Mouse (Mus musculus): ENCODE data around the gene Btnl9. TPM values are rescaled to one million over a fixed set of nuclear protein-coding genes. Genes with fewer than 3 reads are reported as not detected.

Gene Btnl9
- polyA plus RNA-seq, 1 experiment from 2014 or later = not detected

DNA sequence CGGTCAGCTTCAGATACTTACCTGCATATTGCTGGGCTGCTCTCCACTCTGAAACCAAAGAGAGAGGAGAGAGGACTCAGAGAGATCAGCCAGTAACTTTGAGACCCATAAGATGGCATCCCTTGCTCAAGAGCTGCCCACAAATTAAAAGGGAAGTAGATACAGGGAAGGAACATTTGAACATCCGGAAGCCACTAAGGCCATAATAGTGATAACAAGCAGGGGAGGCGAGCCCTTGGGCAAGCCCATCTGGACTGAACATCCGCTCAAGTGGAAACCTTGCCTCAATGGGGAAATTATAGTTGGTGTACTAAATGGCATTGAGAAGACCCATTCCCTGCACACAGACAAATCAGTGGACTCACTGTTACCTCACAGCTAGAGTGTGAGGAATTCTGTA, 16.4 kb downstream of the Btnl9 start:
- Histone ChIP-seq H3K9ac (no peak overlapping the region), H3K27me3 (peaks cover 22% of the 10 kb centered on the region), H3K36me3 (replicated peaks) (no peaks in the 10 kb centered on the region), H3K4me2 (no peak overlapping the region), H3K9me3 (0 out of 2 replicates have a peak, but pooled peaks cover 8% of the 10 kb centered on the region), H3K4me1 (peaks cover 8% of the 10 kb centered on the region), H3K27ac (no peak overlapping the region), H3K4me3 (replicated peaks) (no peak overlapping the region)
- ATAC-seq (ENCODE audit: low FRiP score) = no peak
- 88% methylated on average over 4 of the region's 4 CpGs for WGBS

DNA sequence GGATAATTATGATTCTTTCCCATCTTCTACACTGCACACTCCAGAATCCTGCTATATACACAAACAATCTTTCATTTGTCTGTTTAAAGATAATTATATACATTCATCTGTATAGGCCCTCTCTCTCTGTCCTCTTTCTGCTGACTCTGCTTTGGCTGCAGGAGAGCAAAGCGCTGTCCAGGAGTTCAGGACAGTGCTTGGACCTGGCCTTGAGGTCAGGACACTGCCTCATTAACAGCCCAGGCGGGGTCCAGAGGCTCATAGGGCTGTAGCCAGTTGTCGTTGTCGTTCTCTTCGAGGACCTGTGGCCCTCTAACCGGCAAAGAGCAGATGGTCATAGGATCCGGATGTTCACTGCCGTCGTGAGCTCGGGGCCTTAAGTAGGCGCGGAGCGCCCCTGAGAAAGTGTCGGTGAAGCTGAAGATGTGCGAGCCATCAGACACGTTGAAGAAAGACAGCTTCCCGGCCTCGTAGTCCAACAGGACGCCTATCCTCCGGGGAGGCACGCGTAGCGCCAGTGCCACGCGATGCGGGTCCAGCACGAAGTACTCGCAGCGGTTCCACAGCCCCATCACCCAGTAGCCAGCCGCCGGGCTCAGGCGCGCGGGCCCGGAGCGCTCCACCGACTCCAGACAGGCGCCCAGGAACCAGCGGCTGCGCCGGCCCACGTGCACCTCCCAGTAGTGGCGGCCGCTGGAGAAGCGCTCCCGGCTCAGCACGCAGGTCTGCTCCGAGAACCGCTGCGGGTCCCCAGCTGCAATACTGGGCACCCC, 17.9 kb downstream of the Btnl9 start:
- H3K4me3 ChIP-seq (replicated peaks) = peak overlapping the region; percentile 37
- peaks cover 22% of the 10 kb centered on the region for H3K27me3 ChIP-seq
- H3K9me3 ChIP-seq = 0 out of 2 replicates have a peak, but pooled peaks cover 8% of the 10 kb centered on the region
- H3K4me2 ChIP-seq = peak overlapping the region; percentile 70
- peak; percentile 68; the same call in 1 of the 2 replicates for ATAC-seq (ENCODE audit: low FRiP score)
- H3K36me3 ChIP-seq (replicated peaks) = no peaks in the 10 kb centered on the region
- 0 out of 2 replicates have a peak overlapping the region, but pooled peaks have one; percentile 36 for H3K9ac ChIP-seq
- peaks cover 8% of the 10 kb centered on the region for H3K4me1 ChIP-seq
- WGBS = 7% methylated on average over 50 of the region's 50 CpGs
- no peak overlapping the region for H3K27ac ChIP-seq

DNA sequence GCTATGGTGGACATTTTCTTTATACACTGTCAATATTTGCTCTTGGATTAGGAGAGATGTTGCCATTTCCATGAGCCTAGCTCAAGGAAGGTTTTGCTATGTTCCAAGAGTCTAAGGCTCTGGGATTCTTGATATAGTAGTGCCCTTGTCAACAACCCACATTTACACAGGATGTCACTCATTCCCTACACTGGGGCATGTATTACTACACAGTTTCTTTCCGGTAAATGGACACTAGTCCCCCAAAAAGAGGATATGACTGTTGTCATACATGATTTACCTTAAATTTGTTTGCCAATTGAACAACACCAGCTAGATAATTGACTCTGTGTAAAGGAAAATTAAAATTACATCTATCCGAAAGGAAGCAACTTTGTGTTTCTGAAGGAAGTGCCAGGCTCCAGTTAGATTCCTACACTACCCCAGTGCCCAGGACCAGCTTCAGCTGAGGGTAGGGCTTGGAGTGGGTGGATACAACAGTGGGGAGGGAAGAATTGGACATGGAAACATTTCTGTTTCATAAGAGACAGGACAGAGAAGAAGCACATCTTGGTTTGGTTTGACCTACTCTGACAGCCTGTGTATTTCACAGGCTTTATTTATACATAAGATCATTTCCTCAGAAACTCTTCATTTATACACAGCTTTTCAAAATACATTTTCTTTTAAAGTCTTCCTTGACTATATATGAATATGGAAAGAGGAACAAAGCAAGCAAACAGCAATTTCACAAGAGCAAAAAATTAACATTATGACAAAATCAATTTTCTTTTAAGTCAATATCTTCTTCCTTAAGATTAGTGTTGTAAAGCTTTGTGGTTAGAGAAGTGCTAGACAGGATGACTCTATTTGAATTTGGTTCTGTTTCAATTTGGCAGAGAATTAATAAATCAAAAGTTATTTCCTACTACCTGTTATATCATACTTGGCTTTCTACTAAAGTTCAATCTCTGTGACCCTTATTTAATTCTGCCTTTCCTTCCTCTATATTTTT, 29.8 kb downstream of the Btnl9 start:
- H3K27ac ChIP-seq = no peak overlapping the region
- H3K4me3 ChIP-seq (replicated peaks) = no peak overlapping the region
- no peaks in the 10 kb centered on the region for H3K27me3 ChIP-seq
- H3K4me1 ChIP-seq = no peaks in the 10 kb centered on the region
- H3K9me3 ChIP-seq = no peaks in the 10 kb centered on the region
- H3K9ac ChIP-seq = no peak overlapping the region
- H3K36me3 ChIP-seq (replicated peaks) = no peaks in the 10 kb centered on the region
- no peak for ATAC-seq (ENCODE audit: low FRiP score)
- 92% methylated on average over 2 of the region's 2 CpGs for WGBS
- no peak overlapping the region for H3K4me2 ChIP-seq

DNA sequence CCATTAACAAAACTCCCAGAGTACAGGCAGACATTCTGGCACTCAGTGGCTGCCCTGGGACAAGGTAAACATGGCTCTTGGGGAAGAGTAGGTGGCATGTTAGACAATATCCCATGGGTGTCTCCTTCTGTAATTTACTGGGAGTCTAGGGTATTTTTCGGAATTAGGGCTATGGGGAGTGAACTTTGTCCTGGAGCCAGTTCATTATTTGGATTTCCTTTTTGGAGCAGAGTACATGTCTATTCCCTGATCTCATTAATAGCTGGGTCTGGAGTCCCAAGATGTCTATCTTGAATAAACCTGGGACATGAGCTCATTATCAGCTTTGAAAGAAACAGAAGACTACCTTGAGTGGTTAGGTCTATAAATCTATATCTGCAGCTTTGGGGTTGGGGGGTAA, 32.9 kb downstream of the Btnl9 start, which contains the start of gene Olfr1394:
Olfr1394 (plus strand) TSS at position 301 of the 400 bp plus-strand sequence.
- Histone ChIP-seq H3K27ac (no peak within 1 kb of the TSS), H3K4me3 (replicated peaks) (no peak within 1 kb of the TSS), H3K4me1 (no peaks in the 10 kb centered on the region), H3K4me2 (no peak within 1 kb of the TSS), H3K36me3 (replicated peaks) (no peaks in the 10 kb centered on the region), H3K9me3 (no peaks in the 10 kb centered on the region), H3K9ac (no peak within 1 kb of the TSS), H3K27me3 (no peaks in the 10 kb centered on the region)
- WGBS = 90% methylated on average over 1 of the region's 1 CpGs
- no peak for ATAC-seq (ENCODE audit: low FRiP score)

DNA sequence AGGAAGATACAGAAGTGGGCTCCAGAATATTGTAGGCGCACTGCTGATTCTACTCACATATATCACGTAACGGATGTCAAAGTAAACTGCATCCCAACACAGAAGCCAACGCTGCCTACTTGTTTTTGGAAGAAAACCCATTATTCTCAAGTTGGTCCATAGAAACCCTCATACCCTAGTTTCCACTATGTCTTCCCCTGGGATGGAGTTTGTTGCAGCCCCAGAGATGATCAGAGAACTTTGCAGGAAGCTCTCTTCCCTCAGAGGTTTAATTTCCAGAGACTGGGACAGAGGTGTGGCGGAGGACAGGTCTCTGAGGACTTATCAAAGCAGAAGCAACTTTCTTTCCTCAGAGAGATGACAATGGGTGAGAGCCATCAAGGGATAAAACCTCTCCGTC, 45.0 kb downstream of the Btnl9 start, which contains the start of gene Olfr1395:
Olfr1395 (plus strand) TSS at position 301 of the 400 bp plus-strand sequence.
- no peak within 1 kb of the TSS for H3K27ac ChIP-seq
- WGBS = 97% methylated on average over 6 of the region's 6 CpGs
- no peak within 1 kb of the TSS for H3K4me3 ChIP-seq (replicated peaks)
- no peak for ATAC-seq (ENCODE audit: low FRiP score)
- H3K9me3 ChIP-seq = no peaks in the 10 kb centered on the region
- H3K4me2 ChIP-seq = no peak within 1 kb of the TSS
- no peaks in the 10 kb centered on the region for H3K36me3 ChIP-seq (replicated peaks)
- no peaks in the 10 kb centered on the region for H3K4me1 ChIP-seq
- H3K27me3 ChIP-seq = no peaks in the 10 kb centered on the region
- no peak within 1 kb of the TSS for H3K9ac ChIP-seq

DNA sequence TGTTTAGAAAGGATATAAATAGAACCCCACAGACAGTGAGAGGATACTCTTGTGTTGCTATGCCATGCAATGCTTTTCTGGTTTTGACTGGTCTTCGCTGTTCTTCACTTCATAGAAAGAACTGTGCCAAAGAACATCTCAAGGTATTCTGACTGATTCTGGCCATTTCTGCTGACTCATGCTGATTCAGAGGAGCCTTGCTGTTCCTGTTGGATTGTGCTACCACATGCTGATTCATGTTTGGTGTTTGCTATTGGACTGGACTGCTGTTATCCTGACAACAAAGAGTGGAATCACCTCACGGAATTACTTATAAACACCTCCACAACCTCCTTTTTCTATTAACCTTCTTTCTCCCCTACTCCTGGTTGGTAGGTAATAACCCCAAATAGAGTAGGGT, 62.8 kb downstream of the Btnl9 start:
- Histone ChIP-seq H3K4me1 (no peaks in the 10 kb centered on the region), H3K4me3 (replicated peaks) (no peak overlapping the region), H3K36me3 (replicated peaks) (no peaks in the 10 kb centered on the region), H3K4me2 (no peak overlapping the region), H3K27ac (no peak overlapping the region), H3K9ac (no peak overlapping the region), H3K27me3 (no peaks in the 10 kb centered on the region), H3K9me3 (no peaks in the 10 kb centered on the region)
- 84% methylated on average over 2 of the region's 2 CpGs for WGBS
- no peak for ATAC-seq (ENCODE audit: low FRiP score)

DNA sequence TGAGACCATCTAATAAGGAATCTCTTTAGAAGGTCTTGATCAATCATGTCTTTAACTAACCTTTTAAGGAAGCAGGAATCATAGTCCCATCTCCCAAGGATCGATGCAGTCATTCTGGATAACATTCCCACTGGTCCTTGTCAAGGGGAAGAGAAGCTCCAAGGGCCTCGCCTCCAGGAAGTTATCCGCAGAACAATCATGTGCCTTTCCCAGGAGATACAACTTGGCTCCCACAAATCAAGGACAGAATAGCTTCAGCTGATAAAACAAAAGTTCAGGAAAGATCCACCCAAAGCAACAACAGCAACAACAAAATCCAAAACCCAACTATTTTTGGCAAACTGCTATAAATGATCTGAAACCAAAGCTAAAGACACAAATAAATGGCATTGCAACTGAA, 67.3 kb downstream of the Btnl9 start:
- ATAC-seq (ENCODE audit: low FRiP score) = no peak
- Histone ChIP-seq H3K4me3 (replicated peaks) (no peak overlapping the region), H3K4me1 (no peaks in the 10 kb centered on the region), H3K4me2 (no peak overlapping the region), H3K27ac (no peak overlapping the region), H3K27me3 (no peaks in the 10 kb centered on the region), H3K9me3 (no peaks in the 10 kb centered on the region), H3K36me3 (replicated peaks) (no peaks in the 10 kb centered on the region), H3K9ac (no peak overlapping the region)
- WGBS = 87% methylated on average over 3 of the region's 3 CpGs

Other genes with a start within 250 kb of the Btnl9 start
- gene Psme2b, start 241.0 kb downstream of the Btnl9 start, polyA plus RNA-seq (2016; fragmentation: Nextera tagmentation; extraction: Ambion mirVana) = 1.8 and 2.0 TPM in 2 replicates
- not detected in 2 replicates for gene Olfr56, start 208.3 kb downstream of the Btnl9 start, polyA plus RNA-seq (2016; fragmentation: Nextera tagmentation; extraction: Ambion mirVana)
- 0.23 TPM in 1 of 2 replicates, not detected in the other for gene 9930111J21Rik1, start 207.8 kb downstream of the Btnl9 start, polyA plus RNA-seq (2016; fragmentation: Nextera tagmentation; extraction: Ambion mirVana)
- not detected in 2 replicates for gene Gm12185, start 194.9 kb downstream of the Btnl9 start, polyA plus RNA-seq (2016; fragmentation: Nextera tagmentation; extraction: Ambion mirVana)
- not detected in 2 replicates for gene Tgtp1, start 193.0 kb downstream of the Btnl9 start, polyA plus RNA-seq (2016; fragmentation: Nextera tagmentation; extraction: Ambion mirVana)
- gene 9930111J21Rik2, start 135.9 kb downstream of the Btnl9 start, polyA plus RNA-seq (2016; fragmentation: Nextera tagmentation; extraction: Ambion mirVana) = 0.17 and 0.23 TPM in 2 replicates
- not detected in 2 replicates for gene Tgtp2, start 123.0 kb downstream of the Btnl9 start, polyA plus RNA-seq (2016; fragmentation: Nextera tagmentation; extraction: Ambion mirVana)
- gene Ifi47, start 110.6 kb downstream of the Btnl9 start, polyA plus RNA-seq (2016; fragmentation: Nextera tagmentation; extraction: Ambion mirVana) = 0.18 and 0.50 TPM in 2 replicates
- not detected in 2 replicates for gene Olfr1396, start 72.3 kb downstream of the Btnl9 start, polyA plus RNA-seq (2016; fragmentation: Nextera tagmentation; extraction: Ambion mirVana)
- gene Olfr1395, start 44.9 kb downstream of the Btnl9 start, polyA plus RNA-seq (2016; fragmentation: Nextera tagmentation; extraction: Ambion mirVana) = not detected in 2 replicates
- not detected in 2 replicates for gene Olfr1394, start 32.8 kb downstream of the Btnl9 start, polyA plus RNA-seq (2016; fragmentation: Nextera tagmentation; extraction: Ambion mirVana)
- 60.5 and 63.3 TPM in 2 replicates for gene Zfp62, start 16.1 kb upstream of the Btnl9 start, polyA plus RNA-seq (2016; fragmentation: Nextera tagmentation; extraction: Ambion mirVana)
- gene Mgat1, start 57.0 kb upstream of the Btnl9 start, polyA plus RNA-seq (2016; fragmentation: Nextera tagmentation; extraction: Ambion mirVana) = 31.4 and 35.5 TPM in 2 replicates
- gene Olfr1393, start 91.1 kb upstream of the Btnl9 start, polyA plus RNA-seq (2016; fragmentation: Nextera tagmentation; extraction: Ambion mirVana) = 0.06 and 0.18 TPM in 2 replicates
- not detected in 2 replicates for gene Olfr1392, start 98.1 kb upstream of the Btnl9 start, polyA plus RNA-seq (2016; fragmentation: Nextera tagmentation; extraction: Ambion mirVana)
- gene Olfr10, start 117.6 kb upstream of the Btnl9 start, polyA plus RNA-seq (2016; fragmentation: Nextera tagmentation; extraction: Ambion mirVana) = not detected in 2 replicates
- gene Olfr1391, start 135.6 kb upstream of the Btnl9 start, polyA plus RNA-seq (2016; fragmentation: Nextera tagmentation; extraction: Ambion mirVana) = not detected in 2 replicates
- not detected in 2 replicates for gene Olfr1390, start 148.0 kb upstream of the Btnl9 start, polyA plus RNA-seq (2016; fragmentation: Nextera tagmentation; extraction: Ambion mirVana)
- not detected in 2 replicates for gene Olfr1389, start 235.9 kb upstream of the Btnl9 start, polyA plus RNA-seq (2016; fragmentation: Nextera tagmentation; extraction: Ambion mirVana)
- gene Olfr1388, start 249.5 kb upstream of the Btnl9 start, polyA plus RNA-seq (2016; fragmentation: Nextera tagmentation; extraction: Ambion mirVana) = 0.10 and 0.13 TPM in 2 replicates

Measured in forebrain, embryonic 12.5 days (tissue).